Mouse (Mus musculus): ENCODE results near the gene Grasp.

- TF ChIP-seq CTCF (IDR thresholded peaks at IDR 0.05; ENCODE audit: low read depth) (peak; percentile 93), EP300 (IDR thresholded peaks at IDR 0.05; ENCODE audit: low read depth) (no peak; the same call in 1 of the 2 replicates)
These were observed 16.8 kb downstream of the Grasp start for GRCm38 (mm10) chr15:101240799-101241204.

Measured in liver, postnatal 0 days (tissue).